Mouse (Mus musculus) fat pad, adult 2 months (tissue): ENCODE data around the gene Cyp2c39.
"Not testable (repeated sequence)": the region's sequence is repeated elsewhere in the genome, so short reads cannot be mapped to it uniquely, and the experiment has no call there.

Experiments
- DNase-seq: peaks from one replicate; pipeline ENCODE4 v3.0.0-alpha.2; 2011; ENCODE audit warnings: low read depth, low spot score; ENCODE audit errors: extremely low read depth

Gene Cyp2c39

DNA sequence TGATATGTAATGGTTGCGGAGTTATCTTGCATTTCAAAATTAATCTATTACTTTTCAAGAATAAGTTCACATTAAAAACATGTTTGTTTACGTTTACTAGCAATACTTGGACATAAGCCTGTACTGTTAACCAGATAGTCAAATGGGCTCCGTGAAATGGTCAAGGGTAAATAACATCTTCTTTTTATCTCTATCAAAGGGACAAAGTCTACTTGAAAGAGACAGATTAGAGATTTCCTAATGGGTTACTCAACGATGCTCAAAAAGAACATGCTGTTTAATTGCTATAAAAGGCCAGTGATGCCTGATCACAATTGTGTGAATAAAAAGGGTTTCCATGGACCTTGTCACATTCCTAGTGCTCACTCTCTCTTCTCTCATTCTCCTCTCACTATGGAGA is at the start of gene Cyp2c39:
TSS of gene Cyp2c39 (plus strand) at position 329 of the 400 bp plus-strand sequence.
- DNase-seq: no peak

DNA sequence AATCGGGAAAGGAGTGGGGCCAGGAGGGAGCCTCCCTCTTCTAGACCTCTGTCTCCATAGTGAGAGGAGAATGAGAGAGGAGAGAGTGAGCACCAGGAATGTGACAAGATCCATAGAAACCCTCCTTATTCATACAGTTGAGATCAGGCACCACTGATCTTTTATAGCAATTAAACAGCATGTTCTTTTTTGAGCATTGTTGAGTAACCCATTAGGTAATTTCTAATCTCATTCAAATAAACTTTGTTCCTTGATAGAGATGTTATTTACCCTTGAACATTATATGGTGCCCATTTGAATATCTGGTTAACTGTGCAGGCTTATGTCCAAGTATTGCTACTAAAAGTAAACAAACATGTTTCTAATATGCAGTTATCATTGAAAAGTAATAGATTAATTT is 47.7 kb upstream of the Cyp2c39 start, which contains the start of gene Cyp2c38:
TSS of gene Cyp2c38 (minus strand) at position 135 of the 400 bp plus-strand sequence.
- no peak for DNase-seq

DNA sequence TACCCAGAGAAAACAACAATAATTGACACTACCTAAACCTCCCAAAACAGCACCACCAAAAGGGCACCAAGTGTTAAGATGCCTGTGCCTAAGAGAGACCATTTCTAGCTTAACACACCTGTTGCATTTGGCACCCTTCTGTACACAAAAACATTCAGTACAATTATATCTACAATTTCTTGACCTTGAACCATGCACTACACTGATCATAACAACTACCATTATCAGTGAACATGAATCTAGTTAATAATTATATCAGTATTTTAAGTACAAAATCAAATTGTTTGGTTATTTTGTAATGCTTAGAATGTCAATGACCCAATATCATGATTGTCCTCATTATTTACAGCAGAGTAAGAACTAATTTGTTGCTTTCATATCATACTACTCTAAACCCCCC is 46.7 kb upstream of the Cyp2c39 start:
- no peak for DNase-seq

GRCm38 (mm10) chr19:39483961-39484360 is 26.7 kb upstream of the Cyp2c39 start:
- not testable (repeated sequence) for DNase-seq

GRCm38 (mm10) chr19:39506341-39506740 is 4.3 kb upstream of the Cyp2c39 start:
- no peak for DNase-seq

- DNase-seq: no peak
Observed at GRCm38 (mm10) chr19:39509533-39509932, 1.1 kb upstream of the Cyp2c39 start.
